Mouse (Mus musculus): ENCODE results near the gene Calhm4. TPM values are rescaled to one million over a fixed set of nuclear protein-coding genes. Genes with fewer than 3 reads are reported as not detected.

The Calhm4 gene
- polyA plus RNA-seq, 2 experiments from 2014 or later, result not detected

Other genes with a start within 250 kb of the Calhm4 start
- gene Sult3a1, start 186.6 kb downstream of the Calhm4 start, polyA plus RNA-seq (2017; shearing (Covaris generic)), result not detected
- not detected for gene Rsph4a, start 139.2 kb downstream of the Calhm4 start, polyA plus RNA-seq (2017; shearing (Covaris generic))
- gene Zup1, start 93.0 kb downstream of the Calhm4 start, polyA plus RNA-seq (2017; shearing (Covaris generic)), result 10 to 100 TPM; 48.4 to 76.4 TPM
- gene Rwdd1, start 24.7 kb downstream of the Calhm4 start, polyA plus RNA-seq (2017; shearing (Covaris generic)), result 100 to 1,000 TPM in 1 of 2 experiments, 10 to 100 TPM in 1; 99.2 to 106 TPM
- not detected for gene Trappc3l, start 6.7 kb downstream of the Calhm4 start, polyA plus RNA-seq (2017; shearing (Covaris generic))
- not detected for gene Calhm5, start 52.2 kb upstream of the Calhm4 start, polyA plus RNA-seq (2017; shearing (Covaris generic))
- 10 to 100 TPM; 25.0 to 41.7 TPM for gene Calhm6, start 83.7 kb upstream of the Calhm4 start, polyA plus RNA-seq (2017; shearing (Covaris generic))
- 1 to 10 TPM; 1.0 to 2.0 TPM for gene Dse, start 163.4 kb upstream of the Calhm4 start, polyA plus RNA-seq (2017; shearing (Covaris generic))
- 10 to 100 TPM; 37.1 to 45.4 TPM for gene Tspyl1, start 237.9 kb upstream of the Calhm4 start, polyA plus RNA-seq (2017; shearing (Covaris generic))

Data from activated CD4-positive, CD25-positive, alpha-beta regulatory T cell, adult 4 months (primary cell).